Mouse (Mus musculus): ENCODE measurements around the gene Sspn.

The Sspn gene

GRCm38 (mm10) chr6:145931341-145931740 is at the start of gene Sspn:
Gene Sspn, plus strand, starts transcription at chr6:145931641.
- Histone ChIP-seq H3K27me3 (ENCODE audit: control insufficient read depth, insufficient read depth, low read length, poor library complexity, severe bottlenecking) (no peaks in the 10 kb centered on the region), H3K36me3 (ENCODE audit: control insufficient read depth, insufficient read depth, low read length, poor library complexity, severe bottlenecking) (no peaks in the 10 kb centered on the region)
- DNase-seq (ENCODE audit: low read depth, low spot score) = no peak

GRCm38 (mm10) chr6:145883010-145883409 is 48.4 kb upstream of the Sspn start:
- H3K27me3 ChIP-seq (ENCODE audit: control insufficient read depth, insufficient read depth, low read length, poor library complexity, severe bottlenecking) = no peaks in the 10 kb centered on the region

GRCm38 (mm10) chr6:145883668-145884067 is 47.8 kb upstream of the Sspn start:
- peak; percentile 78 for DNase-seq (ENCODE audit: low read depth, low spot score)
- H3K36me3 ChIP-seq (ENCODE audit: control insufficient read depth, insufficient read depth, low read length, poor library complexity, severe bottlenecking) = no peaks in the 10 kb centered on the region

More at GRCm38 (mm10) chr6:145883010-145883409, 48.4 kb upstream of the Sspn start:
- H3K36me3 ChIP-seq (ENCODE audit: control insufficient read depth, insufficient read depth, low read length, poor library complexity, severe bottlenecking) = no peaks in the 10 kb centered on the region
- peak; percentile 53 for DNase-seq (ENCODE audit: low read depth, low spot score)

GRCm38 (mm10) chr6:145885069-145885468 is 46.4 kb upstream of the Sspn start:
- H3K27me3 ChIP-seq (ENCODE audit: control insufficient read depth, insufficient read depth, low read length, poor library complexity, severe bottlenecking) = no peaks in the 10 kb centered on the region
- no peak for DNase-seq (ENCODE audit: low read depth, low spot score)
- H3K36me3 ChIP-seq (ENCODE audit: control insufficient read depth, insufficient read depth, low read length, poor library complexity, severe bottlenecking) = no peaks in the 10 kb centered on the region

More at GRCm38 (mm10) chr6:145883668-145884067, 47.8 kb upstream of the Sspn start:
- H3K27me3 ChIP-seq (ENCODE audit: control insufficient read depth, insufficient read depth, low read length, poor library complexity, severe bottlenecking) = no peaks in the 10 kb centered on the region

GRCm38 (mm10) chr6:145886277-145886676 is 45.2 kb upstream of the Sspn start:
- no peaks in the 10 kb centered on the region for H3K27me3 ChIP-seq (ENCODE audit: control insufficient read depth, insufficient read depth, low read length, poor library complexity, severe bottlenecking)
- H3K36me3 ChIP-seq (ENCODE audit: control insufficient read depth, insufficient read depth, low read length, poor library complexity, severe bottlenecking) = no peaks in the 10 kb centered on the region
- no peak for DNase-seq (ENCODE audit: low read depth, low spot score)

- Histone ChIP-seq H3K36me3 (ENCODE audit: control insufficient read depth, insufficient read depth, low read length, poor library complexity, severe bottlenecking) (no peaks in the 10 kb centered on the region), H3K27me3 (ENCODE audit: control insufficient read depth, insufficient read depth, low read length, poor library complexity, severe bottlenecking) (no peaks in the 10 kb centered on the region)
- peak; percentile 32 for DNase-seq (ENCODE audit: low read depth, low spot score)
Measured at GRCm38 (mm10) chr6:145887719-145888118, 43.7 kb upstream of the Sspn start.

GRCm38 (mm10) chr6:145891951-145892350 is 39.5 kb upstream of the Sspn start:
- no peaks in the 10 kb centered on the region for H3K27me3 ChIP-seq (ENCODE audit: control insufficient read depth, insufficient read depth, low read length, poor library complexity, severe bottlenecking)
- H3K36me3 ChIP-seq (ENCODE audit: control insufficient read depth, insufficient read depth, low read length, poor library complexity, severe bottlenecking) = no peaks in the 10 kb centered on the region
- no peak for DNase-seq (ENCODE audit: low read depth, low spot score)

- no peak for DNase-seq (ENCODE audit: low read depth, low spot score)
- Histone ChIP-seq H3K27me3 (ENCODE audit: control insufficient read depth, insufficient read depth, low read length, poor library complexity, severe bottlenecking) (no peaks in the 10 kb centered on the region), H3K36me3 (ENCODE audit: control insufficient read depth, insufficient read depth, low read length, poor library complexity, severe bottlenecking) (no peaks in the 10 kb centered on the region)
Measured at GRCm38 (mm10) chr6:145892381-145893265, 38.8 kb upstream of the Sspn start.

GRCm38 (mm10) chr6:145893366-145894021 is 37.9 kb upstream of the Sspn start:
- no peaks in the 10 kb centered on the region for H3K36me3 ChIP-seq (ENCODE audit: control insufficient read depth, insufficient read depth, low read length, poor library complexity, severe bottlenecking)
- H3K27me3 ChIP-seq (ENCODE audit: control insufficient read depth, insufficient read depth, low read length, poor library complexity, severe bottlenecking) = no peaks in the 10 kb centered on the region
- peak; percentile 81 for DNase-seq (ENCODE audit: low read depth, low spot score)

GRCm38 (mm10) chr6:145894669-145895342 is 36.6 kb upstream of the Sspn start:
- peak; percentile 38 for DNase-seq (ENCODE audit: low read depth, low spot score)
- H3K27me3 ChIP-seq (ENCODE audit: control insufficient read depth, insufficient read depth, low read length, poor library complexity, severe bottlenecking) = no peaks in the 10 kb centered on the region
- no peaks in the 10 kb centered on the region for H3K36me3 ChIP-seq (ENCODE audit: control insufficient read depth, insufficient read depth, low read length, poor library complexity, severe bottlenecking)

- DNase-seq (ENCODE audit: low read depth, low spot score) = no peak
- no peaks in the 10 kb centered on the region for H3K36me3 ChIP-seq (ENCODE audit: control insufficient read depth, insufficient read depth, low read length, poor library complexity, severe bottlenecking)
- H3K27me3 ChIP-seq (ENCODE audit: control insufficient read depth, insufficient read depth, low read length, poor library complexity, severe bottlenecking) = no peaks in the 10 kb centered on the region
Measured at GRCm38 (mm10) chr6:145904169-145904568, 27.3 kb upstream of the Sspn start.

- no peaks in the 10 kb centered on the region for H3K36me3 ChIP-seq (ENCODE audit: control insufficient read depth, insufficient read depth, low read length, poor library complexity, severe bottlenecking)
- H3K27me3 ChIP-seq (ENCODE audit: control insufficient read depth, insufficient read depth, low read length, poor library complexity, severe bottlenecking) = no peaks in the 10 kb centered on the region
- no peak for DNase-seq (ENCODE audit: low read depth, low spot score)
Measured at GRCm38 (mm10) chr6:145904616-145905015, 26.8 kb upstream of the Sspn start.

- H3K27me3 ChIP-seq (ENCODE audit: control insufficient read depth, insufficient read depth, low read length, poor library complexity, severe bottlenecking) = no peaks in the 10 kb centered on the region
- DNase-seq (ENCODE audit: low read depth, low spot score) = peak; percentile 52
- no peaks in the 10 kb centered on the region for H3K36me3 ChIP-seq (ENCODE audit: control insufficient read depth, insufficient read depth, low read length, poor library complexity, severe bottlenecking)
Measured at GRCm38 (mm10) chr6:145906096-145906890, 25.1 kb upstream of the Sspn start.

- H3K36me3 ChIP-seq (ENCODE audit: control insufficient read depth, insufficient read depth, low read length, poor library complexity, severe bottlenecking) = no peaks in the 10 kb centered on the region
- DNase-seq (ENCODE audit: low read depth, low spot score) = peak; percentile 46
- no peaks in the 10 kb centered on the region for H3K27me3 ChIP-seq (ENCODE audit: control insufficient read depth, insufficient read depth, low read length, poor library complexity, severe bottlenecking)
Measured at GRCm38 (mm10) chr6:145909943-145910342, 21.5 kb upstream of the Sspn start.

Data from splenic B cell, adult 2 months (primary cell).